Mouse (Mus musculus): ENCODE measurements around the gene Pimreg. TPM values are rescaled to one million over a fixed set of nuclear protein-coding genes. Genes with fewer than 3 reads are reported as not detected.

Gene Pimreg
- 16.2 and 16.5 TPM in 2 replicates for polyA plus RNA-seq (2015; fragmentation: Nextera tagmentation; extraction: Ambion mirVana)

GRCm38 (mm10) chr11:72041768-72042607 is at the start of gene Pimreg:
Gene Pimreg, plus strand, starts transcription at chr11:72042032.
- Histone ChIP-seq H3K27me3 (ENCODE audit: control insufficient read depth, insufficient read depth, low read depth, low read length) (no peaks in the 10 kb centered on the region), H3K9ac (ENCODE audit: low read depth, low read length) (peak within 1 kb of the TSS; percentile 40; the same call in 1 of the 2 replicates), H3K27ac (ENCODE audit: low read length) (no peak within 1 kb of the TSS; the same call in 1 of the 2 replicates)

DNA sequence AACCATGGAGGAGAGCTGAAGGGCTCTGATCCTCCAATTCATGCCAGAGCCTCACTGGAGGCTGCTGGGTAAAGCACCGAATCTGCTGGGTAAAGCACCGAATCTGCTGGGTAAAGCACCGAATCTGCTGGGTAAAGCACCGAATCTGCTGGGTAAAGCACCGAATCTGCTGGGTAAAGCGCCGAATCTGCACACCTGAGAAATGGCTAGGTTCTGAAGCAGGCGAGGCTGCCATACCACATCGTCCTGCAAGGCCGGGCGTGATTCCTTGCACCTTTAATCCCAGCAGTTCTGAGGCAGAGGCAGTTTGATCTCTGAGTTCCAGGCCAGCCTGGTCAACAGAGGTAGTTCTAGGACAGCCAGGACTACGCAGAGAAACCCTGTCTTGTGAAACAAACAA is 49.4 kb upstream of the Pimreg start:
- no peak for ATAC-seq (ENCODE audit: low read depth)
- 71% methylated on average over 12 of the region's 12 CpGs for WGBS (ENCODE audit: insufficient replicate concordance)

More at GRCm38 (mm10) chr11:72041768-72042607, at the start of gene Pimreg:
- Histone ChIP-seq H3K4me3 (ENCODE audit: low read depth, low read length) (peak within 1 kb of the TSS; percentile 59), H3K9me3 (replicated peaks; ENCODE audit: control insufficient read depth, low read length) (no peaks in the 10 kb centered on the region), H3K4me2 (ENCODE audit: low read depth, low read length) (peak within 1 kb of the TSS; percentile 74), H3K36me3 (ENCODE audit: control insufficient read depth, insufficient read depth) (no peaks in the 10 kb centered on the region), H3K4me1 (ENCODE audit: control insufficient read depth, low read depth, low read length) (peaks cover 14% of the 10 kb centered on the region)
- peak; percentile 79 for ATAC-seq (ENCODE audit: low read depth)
- under 1% methylated on average over 52 of the region's 52 CpGs for WGBS (ENCODE audit: insufficient replicate concordance)

DNA sequence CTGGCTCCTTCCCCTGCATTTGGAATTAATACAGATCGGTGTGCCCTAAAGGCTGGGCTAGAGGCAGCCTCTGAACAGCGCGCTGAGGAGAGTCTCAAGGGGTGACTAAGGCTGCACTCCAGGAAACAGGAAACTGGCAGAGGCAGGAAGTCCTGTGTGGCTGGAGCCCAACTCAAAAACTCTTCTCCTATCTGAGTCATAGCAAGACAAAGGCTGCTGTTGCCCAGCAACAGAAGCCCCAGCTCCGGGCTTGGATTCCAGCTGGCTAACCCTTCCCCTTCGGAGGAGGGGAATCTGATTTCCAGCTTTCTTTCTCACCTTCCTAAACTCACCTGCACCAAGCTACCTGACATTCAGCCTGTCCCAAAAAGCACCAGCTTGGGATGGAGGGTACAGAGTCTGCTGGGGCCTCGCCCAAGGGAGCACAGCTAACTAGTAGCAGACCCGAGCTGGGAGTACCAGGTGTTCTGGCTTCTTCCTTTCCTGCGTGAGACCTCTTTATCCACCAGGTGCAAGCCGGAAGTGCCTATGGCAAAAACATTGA is 45.8 kb upstream of the Pimreg start:
- WGBS (ENCODE audit: insufficient replicate concordance): 5% methylated on average over 9 of the region's 9 CpGs
- no peak overlapping the region for H3K27ac ChIP-seq (ENCODE audit: low read length)
- peak; percentile 54; the same call in 1 of the 2 replicates for ATAC-seq (ENCODE audit: low read depth)
- H3K4me2 ChIP-seq (ENCODE audit: low read depth, low read length): no peak overlapping the region
- no peaks in the 10 kb centered on the region for H3K4me1 ChIP-seq (ENCODE audit: control insufficient read depth, low read depth, low read length)
- H3K27me3 ChIP-seq (ENCODE audit: control insufficient read depth, insufficient read depth, low read depth, low read length): no peaks in the 10 kb centered on the region
- H3K36me3 ChIP-seq (ENCODE audit: control insufficient read depth, insufficient read depth): no peaks in the 10 kb centered on the region
- H3K9me3 ChIP-seq (replicated peaks; ENCODE audit: control insufficient read depth, low read length): no peaks in the 10 kb centered on the region
- no peak overlapping the region for H3K4me3 ChIP-seq (ENCODE audit: low read depth, low read length)
- no peak overlapping the region for H3K9ac ChIP-seq (ENCODE audit: low read depth, low read length)

More for the DNA sequence above, 49.4 kb upstream of the Pimreg start:
- Histone ChIP-seq H3K27me3 (ENCODE audit: control insufficient read depth, insufficient read depth, low read depth, low read length) (no peaks in the 10 kb centered on the region), H3K4me1 (ENCODE audit: control insufficient read depth, low read depth, low read length) (no peaks in the 10 kb centered on the region), H3K4me3 (ENCODE audit: low read depth, low read length) (no peak overlapping the region), H3K4me2 (ENCODE audit: low read depth, low read length) (no peak overlapping the region), H3K9me3 (replicated peaks; ENCODE audit: control insufficient read depth, low read length) (no peaks in the 10 kb centered on the region), H3K36me3 (ENCODE audit: control insufficient read depth, insufficient read depth) (no peaks in the 10 kb centered on the region), H3K9ac (ENCODE audit: low read depth, low read length) (no peak overlapping the region), H3K27ac (ENCODE audit: low read length) (no peak overlapping the region)

- Histone ChIP-seq H3K4me3 (ENCODE audit: low read depth, low read length) (no peak overlapping the region), H3K27me3 (ENCODE audit: control insufficient read depth, insufficient read depth, low read depth, low read length) (no peaks in the 10 kb centered on the region), H3K9me3 (replicated peaks; ENCODE audit: control insufficient read depth, low read length) (no peaks in the 10 kb centered on the region), H3K4me1 (ENCODE audit: control insufficient read depth, low read depth, low read length) (no peaks in the 10 kb centered on the region), H3K9ac (ENCODE audit: low read depth, low read length) (no peak overlapping the region), H3K4me2 (ENCODE audit: low read depth, low read length) (no peak overlapping the region), H3K27ac (ENCODE audit: low read length) (no peak overlapping the region), H3K36me3 (ENCODE audit: control insufficient read depth, insufficient read depth) (no peaks in the 10 kb centered on the region)
- ATAC-seq (ENCODE audit: low read depth): no peak
- 23% methylated on average over 11 of the region's 11 CpGs for WGBS (ENCODE audit: insufficient replicate concordance)
These were observed 45.0 kb upstream of the Pimreg start for GRCm38 (mm10) chr11:71996805-71997204.

GRCm38 (mm10) chr11:72000194-72000593 is 41.6 kb upstream of the Pimreg start:
- H3K36me3 ChIP-seq (ENCODE audit: control insufficient read depth, insufficient read depth): no peaks in the 10 kb centered on the region
- H3K4me3 ChIP-seq (ENCODE audit: low read depth, low read length): no peak overlapping the region
- H3K9ac ChIP-seq (ENCODE audit: low read depth, low read length): no peak overlapping the region
- 52% methylated on average over 6 of the region's 6 CpGs for WGBS (ENCODE audit: insufficient replicate concordance)
- no peaks in the 10 kb centered on the region for H3K4me1 ChIP-seq (ENCODE audit: control insufficient read depth, low read depth, low read length)
- no peaks in the 10 kb centered on the region for H3K9me3 ChIP-seq (replicated peaks; ENCODE audit: control insufficient read depth, low read length)
- no peaks in the 10 kb centered on the region for H3K27me3 ChIP-seq (ENCODE audit: control insufficient read depth, insufficient read depth, low read depth, low read length)
- no peak for ATAC-seq (ENCODE audit: low read depth)
- H3K4me2 ChIP-seq (ENCODE audit: low read depth, low read length): no peak overlapping the region
- no peak overlapping the region for H3K27ac ChIP-seq (ENCODE audit: low read length)

DNA sequence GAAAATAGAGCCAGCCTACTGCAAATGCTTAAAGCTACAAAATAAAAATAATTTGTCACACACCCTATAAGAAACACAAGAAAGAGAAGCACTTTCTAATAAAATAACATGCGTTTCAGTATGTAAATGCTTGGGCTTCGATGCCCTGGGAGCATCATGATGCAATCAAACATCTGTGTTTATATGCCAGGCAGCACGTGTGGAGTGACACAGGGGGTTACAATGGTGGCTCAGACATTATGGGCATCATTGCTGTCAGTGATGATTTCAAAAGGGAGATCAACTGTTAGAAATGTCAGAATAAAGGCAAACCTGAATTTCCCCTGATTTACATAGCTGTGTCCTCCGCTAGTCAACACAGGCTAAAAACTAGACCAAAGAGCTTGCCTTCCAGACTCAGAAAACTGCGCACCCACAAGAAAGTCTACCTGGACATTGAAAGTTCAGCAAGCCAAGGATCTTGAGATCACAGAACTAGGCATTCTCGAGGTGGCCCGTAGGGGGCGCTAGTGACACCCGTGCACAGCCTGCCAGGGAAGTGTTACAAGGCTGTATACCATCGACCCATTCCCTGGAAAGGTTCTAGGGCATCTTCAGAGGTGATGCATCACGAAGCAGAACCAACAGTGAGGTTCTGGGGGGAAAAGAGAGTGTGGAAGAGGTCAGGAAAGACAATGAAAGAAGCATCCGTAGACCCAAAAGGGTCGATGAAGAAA is 39.5 kb upstream of the Pimreg start:
- Histone ChIP-seq H3K27me3 (ENCODE audit: control insufficient read depth, insufficient read depth, low read depth, low read length) (no peaks in the 10 kb centered on the region), H3K4me2 (ENCODE audit: low read depth, low read length) (no peak overlapping the region), H3K4me3 (ENCODE audit: low read depth, low read length) (no peak overlapping the region), H3K36me3 (ENCODE audit: control insufficient read depth, insufficient read depth) (no peaks in the 10 kb centered on the region), H3K4me1 (ENCODE audit: control insufficient read depth, low read depth, low read length) (no peaks in the 10 kb centered on the region), H3K9me3 (replicated peaks; ENCODE audit: control insufficient read depth, low read length) (no peaks in the 10 kb centered on the region), H3K9ac (ENCODE audit: low read depth, low read length) (no peak overlapping the region), H3K27ac (ENCODE audit: low read length) (no peak overlapping the region)
- ATAC-seq (ENCODE audit: low read depth): no peak
- 35% methylated on average over 13 of the region's 13 CpGs for WGBS (ENCODE audit: insufficient replicate concordance)

GRCm38 (mm10) chr11:72003171-72003570 is 38.7 kb upstream of the Pimreg start:
- Histone ChIP-seq H3K27ac (ENCODE audit: low read length) (no peak overlapping the region), H3K9me3 (replicated peaks; ENCODE audit: control insufficient read depth, low read length) (no peaks in the 10 kb centered on the region), H3K27me3 (ENCODE audit: control insufficient read depth, insufficient read depth, low read depth, low read length) (no peaks in the 10 kb centered on the region), H3K9ac (ENCODE audit: low read depth, low read length) (no peak overlapping the region), H3K4me3 (ENCODE audit: low read depth, low read length) (no peak overlapping the region), H3K4me2 (ENCODE audit: low read depth, low read length) (no peak overlapping the region), H3K4me1 (ENCODE audit: control insufficient read depth, low read depth, low read length) (no peaks in the 10 kb centered on the region), H3K36me3 (ENCODE audit: control insufficient read depth, insufficient read depth) (no peaks in the 10 kb centered on the region)
- ATAC-seq (ENCODE audit: low read depth): no peak
- 66% methylated on average over 9 of the region's 9 CpGs for WGBS (ENCODE audit: insufficient replicate concordance)

DNA sequence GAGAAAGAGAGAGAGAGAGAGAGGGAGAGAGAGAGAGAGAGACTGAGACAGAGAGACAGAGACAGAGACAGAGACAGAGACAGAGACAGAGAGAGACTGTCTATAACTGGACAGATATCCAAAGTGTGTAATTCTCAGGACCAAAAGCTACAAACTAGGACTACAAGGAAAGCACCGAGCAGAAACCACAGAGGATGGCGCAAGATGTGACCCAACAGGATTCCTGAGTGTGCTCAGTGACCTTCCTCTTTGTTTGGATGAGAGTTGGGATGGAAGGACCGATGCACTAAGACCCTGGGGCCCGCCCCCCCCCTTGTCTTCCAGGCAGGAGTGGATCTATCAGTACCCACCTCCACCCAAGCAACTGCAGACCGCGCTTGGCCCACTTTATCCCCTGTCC is 36.3 kb upstream of the Pimreg start:
- no peak overlapping the region for H3K9ac ChIP-seq (ENCODE audit: low read depth, low read length)
- no peaks in the 10 kb centered on the region for H3K9me3 ChIP-seq (replicated peaks; ENCODE audit: control insufficient read depth, low read length)
- H3K4me3 ChIP-seq (ENCODE audit: low read depth, low read length): no peak overlapping the region
- no peak overlapping the region for H3K27ac ChIP-seq (ENCODE audit: low read length)
- H3K36me3 ChIP-seq (ENCODE audit: control insufficient read depth, insufficient read depth): no peaks in the 10 kb centered on the region
- WGBS (ENCODE audit: insufficient replicate concordance): 51% methylated on average over 6 of the region's 6 CpGs
- no peaks in the 10 kb centered on the region for H3K27me3 ChIP-seq (ENCODE audit: control insufficient read depth, insufficient read depth, low read depth, low read length)
- no peaks in the 10 kb centered on the region for H3K4me1 ChIP-seq (ENCODE audit: control insufficient read depth, low read depth, low read length)
- ATAC-seq (ENCODE audit: low read depth): no peak
- no peak overlapping the region for H3K4me2 ChIP-seq (ENCODE audit: low read depth, low read length)
